7 mouse cellular contexts compared by ENCODE assay signal in genomic region chr16:4639831-4640237, GRCm38 (mm10). TPM values are rescaled to one million over a fixed set of nuclear protein-coding genes. Genes with fewer than 3 reads are reported as not detected.
DNase-seq lines count a peak whose midpoint lies in the region; ATAC-seq and TF ChIP-seq lines count a peak whose summit lies in the region.

Vasn (plus strand) TSS chr16:4639941.
Dnaja3 (plus strand) TSS chr16:4639989.

- peak within 1 kb of the TSS; percentile 90 for H3K27ac ChIP-seq in embryonic facial prominence, embryonic 15.5 days (replicated peaks)
- H3K27ac ChIP-seq in heart, adult 2 months = peak within 1 kb of the TSS; percentile 86
- H3K27ac ChIP-seq in limb, embryonic 12.5 days = peak within 1 kb of the TSS; percentile 89
- peak within 1 kb of the TSS; percentile 26; the same call in 1 of the 2 replicates for H3K27ac ChIP-seq in midbrain, embryonic 14.5 days (replicated peaks; ENCODE audit: low read depth, low read length)
- peak within 1 kb of the TSS; percentile 65 for H3K27ac ChIP-seq in spleen, adult 2 months (ENCODE audit: insufficient read depth, low read length)

- peak; percentile 93 for TF ChIP-seq POLR2A in heart, adult 2 months (IDR thresholded peaks at IDR 0.05; ENCODE audit: insufficient read depth, low read depth, low read length)
- no peak for TF ChIP-seq POLR2A in spleen, adult 2 months (IDR thresholded peaks at IDR 0.05; ENCODE audit: low read depth, low read length)

- H3K27me3 ChIP-seq in embryonic facial prominence, embryonic 15.5 days = no peaks in the 10 kb centered on the region
- H3K27me3 ChIP-seq in heart, adult 2 months (ENCODE audit: control insufficient read depth, insufficient read depth, low read length) = no peaks in the 10 kb centered on the region
- no peaks in the 10 kb centered on the region for H3K27me3 ChIP-seq in limb, embryonic 12.5 days
- no peaks in the 10 kb centered on the region for H3K27me3 ChIP-seq in midbrain, embryonic 14.5 days (ENCODE audit: control insufficient read depth, insufficient read depth, low read length)
- H3K27me3 ChIP-seq in spleen, adult 2 months (ENCODE audit: control insufficient read depth, insufficient read depth, low read length) = no peaks in the 10 kb centered on the region

- peak within 1 kb of the TSS; percentile 70 for H3K9ac ChIP-seq in embryonic facial prominence, embryonic 15.5 days
- H3K9ac ChIP-seq in heart, adult 2 months (ENCODE audit: low read depth, low read length) = peak within 1 kb of the TSS; percentile 78
- peak within 1 kb of the TSS; percentile 75 for H3K9ac ChIP-seq in limb, embryonic 12.5 days (replicated peaks)
- peak within 1 kb of the TSS; percentile 54 for H3K9ac ChIP-seq in midbrain, embryonic 14.5 days (replicated peaks; ENCODE audit: low read length)

- H3K79me2 ChIP-seq in heart, adult 2 months (replicated peaks; ENCODE audit: control insufficient read depth, insufficient read depth, low read length) = no peaks in the 10 kb centered on the region

- peak within 1 kb of the TSS; percentile 75 for H3K4me2 ChIP-seq in embryonic facial prominence, embryonic 15.5 days (replicated peaks)
- H3K4me2 ChIP-seq in limb, embryonic 12.5 days = peak within 1 kb of the TSS; percentile 88
- H3K4me2 ChIP-seq in midbrain, embryonic 14.5 days (ENCODE audit: low read length) = peak within 1 kb of the TSS; percentile 64

- peak; percentile 91 for ATAC-seq in embryonic facial prominence, embryonic 15.5 days (ENCODE audit: insufficient number of reproducible peaks, low FRiP score, low TSS enrichment, low read depth)
- ATAC-seq in limb, embryonic 12.5 days (ENCODE audit: insufficient number of reproducible peaks, insufficient read depth, low FRiP score, low TSS enrichment, low read depth) = peak; percentile 96
- peak; percentile 86 for ATAC-seq in midbrain, embryonic 14.5 days (ENCODE audit: low FRiP score, low TSS enrichment)

- no peak for TF ChIP-seq CTCF in heart, adult 2 months (IDR thresholded peaks at IDR 0.05)
- TF ChIP-seq CTCF in spleen, adult 2 months (IDR thresholded peaks at IDR 0.05; ENCODE audit: extremely low read depth, insufficient read depth, insufficient read length, insufficient replicate concordance) = no peak

- DNase-seq in adrenal gland, adult 2 months = peak; percentile 94
- peak; percentile 89 to 91 for DNase-seq in heart, adult 2 months
- peak; percentile 94 for DNase-seq in kidney, adult 8-10 months
- peak; percentile 85 for DNase-seq in midbrain, embryonic 14.5 days
- DNase-seq in spleen, adult 2 months (ENCODE audit: low read depth in 1 of 2, low spot score in 2 of 2) = peak in 1 of 2 experiments; percentile 45

- WGBS in embryonic facial prominence, embryonic 15.5 days = 1% methylated on average over 22 of the region's 22 CpGs
- 5% methylated on average over 22 of the region's 22 CpGs for WGBS in heart, adult 2 months
- WGBS in limb, embryonic 12.5 days = 1% methylated on average over 21 of the region's 22 CpGs
- 2% methylated on average over 22 of the region's 22 CpGs for WGBS in midbrain, embryonic 14.5 days
- 49% methylated on average over 22 of the region's 22 CpGs for WGBS in spleen, adult 2 months

- H3K4me3 ChIP-seq in embryonic facial prominence, embryonic 15.5 days (replicated peaks) = peak within 1 kb of the TSS; percentile 79
- H3K4me3 ChIP-seq in heart, adult 2 months = peak within 1 kb of the TSS; percentile 73
- H3K4me3 ChIP-seq in limb, embryonic 12.5 days (replicated peaks) = peak within 1 kb of the TSS; percentile 64
- H3K4me3 ChIP-seq in midbrain, embryonic 14.5 days (replicated peaks; ENCODE audit: low read depth, low read length) = peak within 1 kb of the TSS; percentile 39
- H3K4me3 ChIP-seq in spleen, adult 2 months (ENCODE audit: extremely low read depth, insufficient read depth, insufficient read length) = peak within 1 kb of the TSS; percentile 44; the same call in 1 of the 2 replicates

- intact Hi-C loops in heart, adult 2 months (cut with DNase I) = no loop called here

- H3K36me3 ChIP-seq in embryonic facial prominence, embryonic 15.5 days = 0 out of 2 replicates have a peak, but pooled peaks cover 4% of the 10 kb centered on the region
- H3K36me3 ChIP-seq in heart, adult 2 months (ENCODE audit: control insufficient read depth, insufficient read depth, low read length) = no peaks in the 10 kb centered on the region
- H3K36me3 ChIP-seq in limb, embryonic 12.5 days = peaks cover 22% of the 10 kb centered on the region
- no peaks in the 10 kb centered on the region for H3K36me3 ChIP-seq in midbrain, embryonic 14.5 days (ENCODE audit: control insufficient read depth, insufficient read depth, low read length)
- peaks cover 9% of the 10 kb centered on the region for H3K36me3 ChIP-seq in spleen, adult 2 months (ENCODE audit: control insufficient read depth, insufficient read depth, low read length)

- H3K4me1 ChIP-seq in embryonic facial prominence, embryonic 15.5 days = peaks cover 50% of the 10 kb centered on the region
- H3K4me1 ChIP-seq in heart, adult 2 months (ENCODE audit: control insufficient read depth, insufficient read depth, low read length) = peaks cover 13% of the 10 kb centered on the region
- peaks cover 49% of the 10 kb centered on the region for H3K4me1 ChIP-seq in limb, embryonic 12.5 days (replicated peaks)
- peaks cover 15% of the 10 kb centered on the region; the same call in 1 of the 2 replicates for H3K4me1 ChIP-seq in midbrain, embryonic 14.5 days (ENCODE audit: control insufficient read depth, insufficient read depth, low read length)
- peaks cover 16% of the 10 kb centered on the region; the same call in 1 of the 2 replicates for H3K4me1 ChIP-seq in spleen, adult 2 months (ENCODE audit: control insufficient read depth, insufficient read depth, insufficient read length)

- 0 out of 2 replicates have a peak, but pooled peaks have one; percentile 28 for TF ChIP-seq EP300 in heart, adult 2 months (IDR thresholded peaks at IDR 0.05; ENCODE audit: insufficient read depth, low read depth, low read length)

- no peaks in the 10 kb centered on the region for H3K9me3 ChIP-seq in embryonic facial prominence, embryonic 15.5 days (replicated peaks)
- no peaks in the 10 kb centered on the region for H3K9me3 ChIP-seq in limb, embryonic 12.5 days
- H3K9me3 ChIP-seq in midbrain, embryonic 14.5 days (ENCODE audit: control insufficient read depth, low read length) = no peaks in the 10 kb centered on the region

RNA-seq across cellular contexts. Expression of gene Vasn, which starts in this region (rescaled TPM):
- 10 to 100 TPM in 1 of 2 experiments, 1 to 10 TPM in 1; 8.4 to 15.4 TPM for total RNA-seq in adrenal gland, adult 2 months (2021)
- 28.1 and 30.9 TPM in 2 replicates for polyA plus RNA-seq in adrenal gland, adult 2 months (2012; rRNA removed)
- polyA plus RNA-seq in embryonic facial prominence, embryonic 15.5 days (2015; fragmentation: Nextera tagmentation; extraction: Ambion mirVana) = 33.7 and 36.8 TPM in 2 replicates
- 10 to 100 TPM in 1 of 2 experiments, 1 to 10 TPM in 1; 9.2 to 10.5 TPM for total RNA-seq in heart, adult 2 months (2021)
- polyA plus RNA-seq in heart, adult 2 months (2012; rRNA removed) = 23.9 and 24.2 TPM in 2 replicates
- 29.4 and 30.4 TPM in 2 replicates for polyA plus RNA-seq in limb, embryonic 12.5 days (2016; fragmentation: Nextera tagmentation; extraction: Ambion mirVana)
- polyA plus RNA-seq in midbrain, embryonic 14.5 days (2014; fragmentation: Nextera tagmentation; extraction: Ambion mirVana) = 3.4 and 3.9 TPM in 2 replicates
- polyA plus RNA-seq in spleen, adult 2 months (2012; rRNA removed) = 23.6 and 31.3 TPM in 2 replicates

RNA-seq across cellular contexts. Expression of gene Dnaja3, which starts in this region (rescaled TPM):
- total RNA-seq in adrenal gland, adult 2 months (2021) = 100 to 1,000 TPM; 122 to 148 TPM
- polyA plus RNA-seq in adrenal gland, adult 2 months (2012; rRNA removed) = 33.2 and 37.5 TPM in 2 replicates
- 61.2 and 62.6 TPM in 2 replicates for polyA plus RNA-seq in embryonic facial prominence, embryonic 15.5 days (2015; fragmentation: Nextera tagmentation; extraction: Ambion mirVana)
- total RNA-seq in heart, adult 2 months (2021) = 100 to 1,000 TPM; 138 to 150 TPM
- polyA plus RNA-seq in heart, adult 2 months (2012; rRNA removed) = 80.8 and 104 TPM in 2 replicates
- 55.1 and 58.0 TPM in 2 replicates for polyA plus RNA-seq in limb, embryonic 12.5 days (2016; fragmentation: Nextera tagmentation; extraction: Ambion mirVana)
- 44.8 and 55.0 TPM in 2 replicates for polyA plus RNA-seq in midbrain, embryonic 14.5 days (2014; fragmentation: Nextera tagmentation; extraction: Ambion mirVana)
- polyA plus RNA-seq in spleen, adult 2 months (2012; rRNA removed) = 11.0 and 12.1 TPM in 2 replicates

Comparison
In these comparisons a context has a peak if more than half of its experiments do, and no peak if none do; other contexts are left out.
1. H3K27ac ChIP-seq: peak in every context shown above with its lines; median percentile 90 in embryonic facial prominence, embryonic 15.5 days; 89 in limb, embryonic 12.5 days; 86 in heart, adult 2 months; 65 in spleen, adult 2 months; 26 in midbrain, embryonic 14.5 days.